Mouse (Mus musculus) cortical plate, adult 2 months (tissue): ENCODE data around the gene Armc2.

ENCODE experiments used
- CTCF ChIP-seq: fragments of 200-500 bp; IDR thresholded peaks from 2 replicates; pipeline ENCODE4 v1.5.1; 2011; ENCODE audit warnings: mild to moderate bottlenecking, control low read depth, low read length; ENCODE audit not compliant: insufficient read depth; ENCODE audit errors: extremely low read depth
- POLR2A ChIP-seq: fragments of 200-500 bp; IDR thresholded peaks from 2 replicates; pipeline ENCODE4 v1.6.1; 2011; ENCODE audit warnings: mild to moderate bottlenecking, low read length, control low read depth; ENCODE audit not compliant: insufficient read depth; ENCODE audit errors: extremely low read depth

GRCm38 (mm10) chr10:41988930-41989329, 29.3 kb downstream of the Armc2 start:
- TF ChIP-seq CTCF (no peak), POLR2A (no peak)
